8 mouse cellular contexts compared by ENCODE assay signal in the genomic region with DNA sequence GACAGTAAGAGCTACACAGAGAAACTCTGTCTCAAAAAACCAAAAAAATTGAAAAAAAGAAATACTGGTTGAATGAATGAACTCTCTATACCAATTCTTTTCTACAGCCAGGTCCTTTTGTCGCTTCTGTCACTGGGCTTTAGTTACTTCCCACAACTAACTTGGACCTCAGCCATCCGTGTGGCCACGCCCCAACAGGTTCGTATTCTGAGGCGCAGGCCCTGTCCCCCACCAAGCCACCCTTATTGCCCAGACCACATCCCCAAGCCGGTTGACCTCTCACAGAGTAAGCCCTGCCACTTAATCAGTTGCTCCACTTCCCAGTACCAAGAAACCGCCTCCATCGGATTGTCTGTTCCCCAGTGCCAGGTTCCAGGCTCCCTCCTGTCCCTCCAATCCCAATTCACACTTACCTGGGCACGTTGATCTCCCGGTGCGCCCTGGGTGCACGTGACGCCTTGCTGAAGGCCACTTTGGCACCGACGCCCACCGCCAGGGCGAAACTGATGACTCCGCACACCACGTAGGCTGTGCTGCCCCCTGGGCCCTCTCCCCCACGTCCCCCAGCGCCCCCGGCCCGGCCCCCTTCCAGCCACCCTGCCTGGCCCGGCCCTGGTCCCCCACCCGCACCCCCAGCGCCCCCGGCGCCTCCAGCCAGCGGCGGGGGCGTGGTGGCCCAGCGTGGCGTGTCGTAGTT. TPM values are rescaled to one million over a fixed set of nuclear protein-coding genes. Genes with fewer than 3 reads are reported as not detected.
DNase-seq lines count a peak whose midpoint lies in the region; ATAC-seq and TF ChIP-seq lines count a peak whose summit lies in the region.

No protein-coding gene starts in this region.

- peak; percentile 11; the same call in 1 of the 2 replicates for ATAC-seq in forebrain, embryonic 16.5 days
- 0 out of 2 replicates have a peak, but pooled peaks have one; percentile 12 for ATAC-seq in liver, embryonic 11.5 days (replicated peaks; ENCODE audit: low FRiP score)
- peak; percentile 73 for ATAC-seq in neural tube, embryonic 13.5 days (ENCODE audit: low read depth)

- peak overlapping the region; percentile 73 for H3K4me2 ChIP-seq in forebrain, embryonic 16.5 days (ENCODE audit: low read length)
- H3K4me2 ChIP-seq in liver, embryonic 11.5 days, result peak overlapping the region; percentile 58
- H3K4me2 ChIP-seq in neural tube, embryonic 13.5 days, result peak overlapping the region; percentile 73

- TF ChIP-seq CTCF in layer of hippocampus, adult 2 months (conservative IDR thresholded peaks at IDR 0.05), result no peak

- peaks cover 6% of the 10 kb centered on the region for H3K4me1 ChIP-seq in forebrain, embryonic 16.5 days (replicated peaks; ENCODE audit: control insufficient read depth, insufficient read depth, low read length)
- 0 out of 2 replicates have a peak, but pooled peaks cover 6% of the 10 kb centered on the region for H3K4me1 ChIP-seq in liver, embryonic 11.5 days (replicated peaks; ENCODE audit: control insufficient read depth, insufficient read depth, low read length)
- peaks cover 20% of the 10 kb centered on the region for H3K4me1 ChIP-seq in neural tube, embryonic 13.5 days (replicated peaks)

- H3K27me3 ChIP-seq in forebrain, embryonic 16.5 days (replicated peaks; ENCODE audit: control insufficient read depth, insufficient read depth, low read length), result no peaks in the 10 kb centered on the region
- peaks cover 66% of the 10 kb centered on the region for H3K27me3 ChIP-seq in liver, embryonic 11.5 days (replicated peaks; ENCODE audit: control insufficient read depth, insufficient read depth, low read length)
- peaks cover 71% of the 10 kb centered on the region for H3K27me3 ChIP-seq in neural tube, embryonic 13.5 days

- WGBS in forebrain, embryonic 16.5 days, result 4% methylated on average over 33 of the region's 34 CpGs
- 8% methylated on average over 31 of the region's 34 CpGs for WGBS in liver, embryonic 11.5 days
- WGBS in neural tube, embryonic 13.5 days, result 5% methylated on average over 34 of the region's 34 CpGs

- H3K9me3 ChIP-seq in forebrain, embryonic 16.5 days (ENCODE audit: control insufficient read depth, low read length), result no peaks in the 10 kb centered on the region
- no peaks in the 10 kb centered on the region for H3K9me3 ChIP-seq in liver, embryonic 11.5 days (ENCODE audit: control insufficient read depth, low read length)
- H3K9me3 ChIP-seq in neural tube, embryonic 13.5 days, result no peaks in the 10 kb centered on the region

- peak overlapping the region; percentile 51 for H3K4me3 ChIP-seq in layer of hippocampus, adult 2 months
- H3K4me3 ChIP-seq in forebrain, embryonic 16.5 days (replicated peaks; ENCODE audit: low read length), result peak overlapping the region; percentile 62
- H3K4me3 ChIP-seq in liver, embryonic 11.5 days (ENCODE audit: low read depth, low read length), result peak overlapping the region; percentile 41
- H3K4me3 ChIP-seq in neural tube, embryonic 13.5 days, result peak overlapping the region; percentile 59

- peak overlapping the region; percentile 28; the same call in 1 of the 2 replicates for H3K27ac ChIP-seq in layer of hippocampus, adult 2 months
- peak overlapping the region; percentile 49 for H3K27ac ChIP-seq in forebrain, embryonic 16.5 days (ENCODE audit: low read length)
- H3K27ac ChIP-seq in liver, embryonic 11.5 days (ENCODE audit: low read depth, low read length), result no peak overlapping the region
- H3K27ac ChIP-seq in neural tube, embryonic 13.5 days (replicated peaks), result peak overlapping the region; percentile 89

- no peak for DNase-seq in layer of hippocampus, adult 2 months (ENCODE audit: low spot score in 2 of 2)
- DNase-seq in layer of hippocampus, adult 9-11 months, result no peak
- no peak for DNase-seq in liver, embryonic 11.5 days (ENCODE audit: low spot score)
- DNase-seq in right cerebral cortex, postnatal 14 days, result no peak
- no peak for DNase-seq in urinary bladder, postnatal 25 days (ENCODE audit: low spot score)
- DNase-seq in layer of hippocampus, adult 9-10 months (ENCODE audit: low spot score), result no peak

- H3K36me3 ChIP-seq in forebrain, embryonic 16.5 days (ENCODE audit: control insufficient read depth, insufficient read depth), result no peaks in the 10 kb centered on the region
- H3K36me3 ChIP-seq in liver, embryonic 11.5 days (ENCODE audit: control insufficient read depth, insufficient read depth, low read length), result no peaks in the 10 kb centered on the region
- peaks cover 15% of the 10 kb centered on the region; the same call in 1 of the 2 replicates for H3K36me3 ChIP-seq in neural tube, embryonic 13.5 days

- peak overlapping the region; percentile 67 for H3K9ac ChIP-seq in forebrain, embryonic 16.5 days (replicated peaks; ENCODE audit: low read depth, low read length)
- H3K9ac ChIP-seq in liver, embryonic 11.5 days (ENCODE audit: low read depth, low read length), result no peak overlapping the region
- H3K9ac ChIP-seq in neural tube, embryonic 13.5 days, result peak overlapping the region; percentile 86

RNA-seq across cellular contexts. Expression of a gene that starts 8.7 kb away (rescaled TPM):
- 100 to 1,000 TPM; 172 to 204 TPM for total RNA-seq in layer of hippocampus, adult 2 months (2021)
- 8.7 and 13.2 TPM in 2 replicates for polyA plus RNA-seq in forebrain, embryonic 16.5 days (2015; fragmentation: Nextera tagmentation; extraction: Ambion mirVana)
- polyA plus RNA-seq in liver, embryonic 11.5 days (2014; fragmentation: Nextera tagmentation; extraction: Ambion mirVana), result 0.03 and 0.11 TPM in 2 replicates
- polyA plus RNA-seq in neural tube, embryonic 13.5 days (2015; fragmentation: Nextera tagmentation; extraction: Ambion mirVana), result 8.7 and 9.7 TPM in 2 replicates

RNA-seq across cellular contexts. Expression of a gene that starts 23.4 kb away (rescaled TPM):
- 100 to 1,000 TPM; 106 to 108 TPM for total RNA-seq in layer of hippocampus, adult 2 months (2021)
- 291 and 311 TPM in 2 replicates for polyA plus RNA-seq in forebrain, embryonic 16.5 days (2015; fragmentation: Nextera tagmentation; extraction: Ambion mirVana)
- 367 and 402 TPM in 2 replicates for polyA plus RNA-seq in liver, embryonic 11.5 days (2014; fragmentation: Nextera tagmentation; extraction: Ambion mirVana)
- 266 and 276 TPM in 2 replicates for polyA plus RNA-seq in neural tube, embryonic 13.5 days (2015; fragmentation: Nextera tagmentation; extraction: Ambion mirVana)

RNA-seq across cellular contexts. Expression of a gene that starts 34.3 kb away (rescaled TPM):
- 1 to 10 TPM; 4.7 to 5.6 TPM for total RNA-seq in layer of hippocampus, adult 2 months (2021)
- polyA plus RNA-seq in forebrain, embryonic 16.5 days (2015; fragmentation: Nextera tagmentation; extraction: Ambion mirVana), result 3.2 and 4.3 TPM in 2 replicates
- 5.2 and 5.3 TPM in 2 replicates for polyA plus RNA-seq in liver, embryonic 11.5 days (2014; fragmentation: Nextera tagmentation; extraction: Ambion mirVana)
- 4.5 and 4.8 TPM in 2 replicates for polyA plus RNA-seq in neural tube, embryonic 13.5 days (2015; fragmentation: Nextera tagmentation; extraction: Ambion mirVana)

RNA-seq across cellular contexts. Expression of a gene that starts 41.2 kb away (rescaled TPM):
- 10 to 100 TPM; 13.0 to 13.4 TPM for total RNA-seq in layer of hippocampus, adult 2 months (2021)
- 0.52 and 0.92 TPM in 2 replicates for polyA plus RNA-seq in forebrain, embryonic 16.5 days (2015; fragmentation: Nextera tagmentation; extraction: Ambion mirVana)
- polyA plus RNA-seq in liver, embryonic 11.5 days (2014; fragmentation: Nextera tagmentation; extraction: Ambion mirVana), result 1.3 and 1.4 TPM in 2 replicates
- polyA plus RNA-seq in neural tube, embryonic 13.5 days (2015; fragmentation: Nextera tagmentation; extraction: Ambion mirVana), result 0.51 and 0.91 TPM in 2 replicates

RNA-seq across cellular contexts. Expression of a gene that starts 43.1 kb away (rescaled TPM):
- 100 to 1,000 TPM; 458 to 462 TPM for total RNA-seq in layer of hippocampus, adult 2 months (2021)
- 173 and 179 TPM in 2 replicates for polyA plus RNA-seq in forebrain, embryonic 16.5 days (2015; fragmentation: Nextera tagmentation; extraction: Ambion mirVana)
- polyA plus RNA-seq in liver, embryonic 11.5 days (2014; fragmentation: Nextera tagmentation; extraction: Ambion mirVana), result 218 and 238 TPM in 2 replicates
- 194 and 230 TPM in 2 replicates for polyA plus RNA-seq in neural tube, embryonic 13.5 days (2015; fragmentation: Nextera tagmentation; extraction: Ambion mirVana)

Comparison
In these comparisons a context has a peak if more than half of its experiments do, and no peak if none do; other contexts are left out.
1. ATAC-seq: peak in every context shown above with its lines; median percentile 73 in neural tube, embryonic 13.5 days; 12 in liver, embryonic 11.5 days; 11 in forebrain, embryonic 16.5 days.